Mouse (Mus musculus) heart, postnatal 0 days (tissue): ENCODE measurements around the gene Selenok. TPM values are rescaled to one million over a fixed set of nuclear protein-coding genes. Genes with fewer than 3 reads are reported as not detected.

Experiments
- ATAC-seq: fragments of 200-750 bp; cut with Nextera tagmentation; 2 replicates; pipeline ENCODE4 v1.8.0; 2017; ENCODE audit warnings: low read depth, moderate number of reproducible peaks, moderate library complexity; ENCODE audit not compliant: insufficient read depth
- DNase-seq: peaks from one replicate; pipeline ENCODE4 v3.0.0-alpha.2; 2016; ENCODE audit warnings: low spot score
- H3K27ac ChIP-seq: fragments of 300-500 bp; sonication (generic); 2 replicates; pipeline ENCODE4 v1.5.1; 2014; ENCODE audit warnings: low read depth, mild to moderate bottlenecking
- H3K27me3 ChIP-seq: fragments of 300-500 bp; sonication (generic); 2 replicates; pipeline ENCODE4 v1.6.1; 2014; ENCODE audit warnings: low read length, mixed read lengths; ENCODE audit not compliant: control insufficient read depth, insufficient read depth
- H3K36me3 ChIP-seq: fragments of 300-500 bp; sonication (generic); replicated peaks from 2 replicates; pipeline ENCODE4 v1.6.1; 2014; ENCODE audit warnings: low read length, mixed read lengths; ENCODE audit not compliant: control insufficient read depth, insufficient read depth
- H3K4me1 ChIP-seq: fragments of 300-500 bp; sonication (generic); 2 replicates; pipeline ENCODE4 v1.6.1; 2014; ENCODE audit warnings: antibody characterized with exemption; ENCODE audit not compliant: control insufficient read depth, insufficient read depth
- H3K4me2 ChIP-seq: fragments of 300-500 bp; sonication (generic); 2 replicates; pipeline ENCODE4 v1.6.1; 2014; ENCODE audit warnings: low read depth, mild to moderate bottlenecking, low read length, moderate library complexity
- H3K4me3 ChIP-seq: fragments of 300-500 bp; sonication (generic); 2 replicates; pipeline ENCODE4 v1.5.1; 2014; ENCODE audit warnings: low read depth, low read length
- H3K9ac ChIP-seq: fragments of 300-500 bp; sonication (generic); replicated peaks from 2 replicates; pipeline ENCODE4 v1.6.1; 2014; ENCODE audit warnings: low read depth, low read length, mixed read lengths
- H3K9me3 ChIP-seq: fragments of 300-500 bp; sonication (generic); replicated peaks from 2 replicates; pipeline ENCODE4 v1.6.1; 2016; ENCODE audit warnings: low read length; ENCODE audit not compliant: control insufficient read depth
- CTCF ChIP-seq: IDR thresholded peaks from 2 replicates; pipeline ENCODE4 v1.5.1; 2016; ENCODE audit warnings: antibody characterized with exemption, control low read depth, low read depth
- EP300 ChIP-seq: IDR thresholded peaks from 2 replicates; pipeline ENCODE4 v1.6.1; 2016; ENCODE audit warnings: antibody characterized with exemption, low read depth
- WGBS: fragments of 180-500 bp; shearing (Covaris S2); extraction: QIAGEN DNeasy Blood & Tissue Kit; methylation state at CpG from one replicate; pipeline ENCODE4 v1.1.7; 2014; 5-methylcytosine and 5-hydroxymethylcytosine counted together
- microRNA-seq: library from miRNA; unstranded; fragments of <30 nt; microRNA quantifications from one replicate; pipeline ENCODE4, GENCODE M21; 2016
- polyA plus RNA-seq: library from polyadenylated mRNA; unstranded; fragments of >200 nt; fragmentation: Nextera tagmentation; extraction: Ambion mirVana; gene quantifications from 2 replicates; pipeline ENCODE4 v1.2.1, GENCODE M21; 2015
- total RNA-seq: library from RNA; depleted of rRNA; stranded (reverse); fragments of >200 nt; gene quantifications from 2 replicates; pipeline ENCODE4 v1.2.3, GENCODE M21; 2014; ENCODE audit warnings: low replicate concordance; rRNA removed

The Selenok gene
- total and polyA plus RNA-seq, 2 experiments from 2014 or later = 49.7 to 252 TPM

DNA sequence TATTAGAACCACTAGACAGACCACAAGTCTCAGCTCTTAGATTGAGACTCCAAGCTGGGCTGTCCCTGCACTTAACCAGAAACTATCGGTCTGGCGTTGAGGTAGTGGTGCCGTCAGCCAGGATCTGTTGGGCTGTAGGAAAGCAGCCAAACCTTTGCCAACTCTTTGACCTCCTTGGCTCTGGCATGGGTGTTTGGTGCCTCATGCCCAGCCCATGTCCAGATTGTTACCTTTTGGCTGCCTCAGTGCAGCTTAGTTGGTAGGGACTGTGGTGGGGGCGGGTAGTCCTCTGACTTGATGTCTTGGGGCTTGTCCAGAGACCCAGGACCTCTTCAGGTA lies 50.3 kb downstream of the Selenok start:
- DNase-seq (no peak), ATAC-seq (no peak)
- no peak overlapping the region for H3K9ac ChIP-seq
- H3K27me3 ChIP-seq = no peaks in the 10 kb centered on the region
- H3K4me1 ChIP-seq = no peaks in the 10 kb centered on the region
- no peaks in the 10 kb centered on the region for H3K36me3 ChIP-seq
- H3K9me3 ChIP-seq = no peaks in the 10 kb centered on the region
- WGBS = 88% methylated on average over 4 of the region's 4 CpGs
- H3K27ac ChIP-seq = no peak overlapping the region
- TF ChIP-seq EP300 = no peak
- no peak for TF ChIP-seq CTCF
- no peak overlapping the region for H3K4me3 ChIP-seq
- H3K4me2 ChIP-seq = no peak overlapping the region

DNA sequence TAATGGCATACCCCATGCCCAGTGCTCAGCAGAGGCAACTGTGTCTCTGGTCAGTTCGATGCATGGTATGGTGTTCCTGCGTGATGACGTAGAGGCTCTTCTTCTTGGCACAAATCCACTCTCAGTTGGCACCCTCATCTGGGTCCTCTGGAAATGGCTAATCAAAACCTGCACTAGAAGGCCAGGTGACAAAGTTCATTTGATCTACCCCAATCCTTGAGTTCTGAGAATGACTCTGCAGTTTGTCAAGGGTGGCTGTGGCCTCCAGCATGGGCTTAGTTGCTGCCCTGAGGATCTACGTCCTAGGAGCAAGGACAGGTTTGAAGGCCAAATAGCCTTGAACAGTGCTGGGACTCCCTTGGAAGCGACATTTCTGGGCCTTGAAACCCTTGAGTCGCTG lies 50.7 kb downstream of the Selenok start:
- no peaks in the 10 kb centered on the region for H3K4me1 ChIP-seq
- H3K4me2 ChIP-seq = no peak overlapping the region
- WGBS = 84% methylated on average over 6 of the region's 6 CpGs
- no peak for DNase-seq
- no peak for TF ChIP-seq CTCF
- no peak for TF ChIP-seq EP300
- no peak for ATAC-seq
- H3K36me3 ChIP-seq = no peaks in the 10 kb centered on the region
- no peak overlapping the region for H3K9ac ChIP-seq
- H3K4me3 ChIP-seq = no peak overlapping the region
- no peak overlapping the region for H3K27ac ChIP-seq
- H3K27me3 ChIP-seq = no peaks in the 10 kb centered on the region
- H3K9me3 ChIP-seq = no peaks in the 10 kb centered on the region

DNA sequence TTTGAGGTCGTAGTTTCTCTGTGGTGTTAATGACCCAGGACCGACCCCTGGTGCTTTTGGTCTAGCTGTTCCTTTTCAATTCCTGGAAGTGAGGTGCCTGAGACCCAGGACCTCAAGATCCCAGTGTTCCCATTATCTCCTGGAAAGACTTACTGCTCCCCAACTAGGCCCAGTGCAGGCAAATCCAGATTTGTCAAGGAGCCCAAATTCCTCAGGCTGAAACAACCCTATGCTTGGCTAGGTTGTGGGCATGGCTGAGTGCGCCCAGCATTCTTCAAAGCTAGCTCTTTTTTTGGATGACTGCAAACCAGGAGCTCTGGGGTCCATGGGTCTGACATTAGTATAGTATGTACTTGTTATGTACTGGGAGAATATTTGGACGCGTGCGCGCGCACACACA lies 51.3 kb downstream of the Selenok start:
- Histone ChIP-seq H3K4me2 (no peak overlapping the region), H3K4me1 (no peaks in the 10 kb centered on the region), H3K27me3 (no peaks in the 10 kb centered on the region), H3K9ac (no peak overlapping the region), H3K9me3 (no peaks in the 10 kb centered on the region), H3K4me3 (no peak overlapping the region), H3K36me3 (no peaks in the 10 kb centered on the region), H3K27ac (no peak overlapping the region)
- no peak for ATAC-seq
- 91% methylated on average over 8 of the region's 8 CpGs for WGBS
- TF ChIP-seq CTCF = no peak
- TF ChIP-seq EP300 = no peak
- no peak for DNase-seq

DNA sequence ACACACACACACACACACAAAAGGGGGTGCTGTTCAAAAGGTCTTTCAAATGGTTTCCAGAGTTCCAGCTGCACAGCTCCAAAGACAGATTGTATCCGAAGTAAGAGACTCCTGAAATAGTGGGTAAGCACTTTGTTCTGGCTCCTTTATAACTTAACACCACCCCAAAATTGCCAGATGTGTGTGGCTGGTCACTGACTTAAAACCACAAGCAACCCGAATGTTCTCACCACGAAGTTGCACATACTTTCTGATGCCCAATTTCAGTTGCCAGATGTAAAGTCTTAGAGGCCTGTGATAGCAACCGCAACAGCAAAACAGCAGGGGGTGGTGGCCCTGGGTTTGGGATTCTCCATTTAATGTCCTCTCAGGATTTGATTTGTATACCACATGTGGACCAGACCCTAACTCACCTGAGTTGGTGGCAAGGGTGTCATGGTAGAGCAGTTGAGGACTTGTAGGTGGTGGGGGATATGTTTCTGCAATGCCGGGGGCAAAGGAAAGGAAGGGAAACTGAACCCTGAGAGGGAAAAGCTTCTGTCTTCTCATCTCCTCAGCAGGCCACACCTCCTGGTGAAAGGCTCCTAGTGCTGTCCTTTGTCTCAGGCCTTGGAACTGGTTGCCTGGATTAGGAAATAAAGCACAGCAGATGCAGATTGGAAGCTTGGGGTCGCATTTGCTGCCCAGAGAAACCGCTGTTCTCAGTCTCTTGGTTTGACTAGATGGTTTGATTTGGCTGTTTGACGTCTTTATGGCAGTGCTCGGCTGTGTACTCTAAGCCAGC lies 51.9 kb downstream of the Selenok start:
- Histone ChIP-seq H3K27ac (no peak overlapping the region), H3K4me2 (no peak overlapping the region), H3K9me3 (no peaks in the 10 kb centered on the region), H3K4me1 (no peaks in the 10 kb centered on the region), H3K4me3 (no peak overlapping the region), H3K27me3 (no peaks in the 10 kb centered on the region), H3K36me3 (no peaks in the 10 kb centered on the region), H3K9ac (no peak overlapping the region)
- no peak for TF ChIP-seq EP300
- no peak for TF ChIP-seq CTCF
- no peak for ATAC-seq
- no peak for DNase-seq
- 63% methylated on average over 9 of the region's 9 CpGs for WGBS

DNA sequence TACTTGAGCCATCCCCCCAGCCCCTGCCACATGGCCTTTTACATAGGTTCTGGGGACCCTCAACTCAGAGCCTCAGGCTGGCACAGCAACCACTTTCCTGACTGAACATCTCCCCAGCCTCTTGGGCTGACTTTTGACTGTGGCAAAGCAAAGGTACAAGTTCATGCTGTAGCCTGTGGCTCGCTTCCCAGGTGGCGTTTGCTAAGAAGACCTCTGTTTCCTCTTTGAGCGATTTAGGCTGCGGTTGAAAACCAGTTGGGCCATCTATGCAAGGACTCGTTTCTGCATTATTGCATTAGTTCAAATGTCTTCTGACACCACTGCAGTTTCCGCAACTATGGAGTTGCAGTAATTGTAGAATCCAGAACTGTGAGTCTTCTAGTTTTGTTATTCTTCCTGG lies 54.4 kb downstream of the Selenok start:
- no peak overlapping the region for H3K27ac ChIP-seq
- H3K9me3 ChIP-seq = no peaks in the 10 kb centered on the region
- ATAC-seq (no peak), DNase-seq (no peak)
- TF ChIP-seq EP300 (no peak), CTCF (no peak)
- 85% methylated on average over 6 of the region's 6 CpGs for WGBS
- no peak overlapping the region for H3K4me3 ChIP-seq
- H3K4me1 ChIP-seq = no peaks in the 10 kb centered on the region
- H3K36me3 ChIP-seq = no peaks in the 10 kb centered on the region
- no peaks in the 10 kb centered on the region for H3K27me3 ChIP-seq
- no peak overlapping the region for H3K9ac ChIP-seq
- no peak overlapping the region for H3K4me2 ChIP-seq

DNA sequence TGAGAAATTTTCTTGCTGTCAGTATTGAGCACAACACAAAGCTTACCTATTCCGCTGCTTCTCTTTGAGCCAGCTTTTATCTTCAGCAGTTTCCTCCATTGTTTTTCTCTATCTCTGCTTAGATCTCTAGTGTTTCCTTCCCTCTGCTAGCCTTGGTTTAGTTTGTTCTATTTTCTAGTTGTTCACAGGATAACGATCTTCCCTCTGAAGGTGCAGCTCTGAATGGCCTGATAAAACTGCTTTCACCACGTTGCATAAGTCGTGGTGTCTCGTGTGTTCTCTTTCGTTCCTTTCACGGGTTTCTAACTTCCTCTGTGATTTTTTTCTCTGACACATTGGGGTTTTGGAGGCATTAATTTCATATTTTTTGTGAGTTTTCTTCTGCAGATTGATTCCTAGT lies 56.3 kb downstream of the Selenok start:
- TF ChIP-seq EP300 (no peak), CTCF (no peak)
- H3K4me3 ChIP-seq = no peak overlapping the region
- no peak for DNase-seq
- WGBS = 46% methylated on average over 7 of the region's 7 CpGs
- H3K36me3 ChIP-seq = no peaks in the 10 kb centered on the region
- H3K27ac ChIP-seq = no peak overlapping the region; the same call in 1 of the 2 replicates
- H3K4me2 ChIP-seq = no peak overlapping the region
- H3K9ac ChIP-seq = no peak overlapping the region
- ATAC-seq = no peak
- H3K27me3 ChIP-seq = no peaks in the 10 kb centered on the region
- no peaks in the 10 kb centered on the region for H3K9me3 ChIP-seq
- no peaks in the 10 kb centered on the region for H3K4me1 ChIP-seq

Small RNA genes lying within 50 kb of the gene (microRNA-seq; reads per million reads assigned to microRNA genes)
- not detected for gene Mir6947

Other genes starting within 250 kb of the Selenok start
- not detected in 2 replicates for gene Cacna2d3, start 246.4 kb upstream of the Selenok start, total RNA-seq
- 0.19 and 0.30 TPM in 2 replicates for gene Cacna2d3, start 246.4 kb upstream of the Selenok start, polyA plus RNA-seq
- 15.3 and 33.8 TPM in 2 replicates for gene Actr8, start 10.0 kb downstream of the Selenok start, total RNA-seq
- gene Actr8, start 10.0 kb downstream of the Selenok start, polyA plus RNA-seq = 42.4 and 44.2 TPM in 2 replicates
- 2.5 TPM in 1 of 2 replicates, not detected in the other for gene Il17rb, start 40.6 kb downstream of the Selenok start, total RNA-seq
- 0.22 and 0.25 TPM in 2 replicates for gene Il17rb, start 40.6 kb downstream of the Selenok start, polyA plus RNA-seq
- gene Chdh, start 40.7 kb downstream of the Selenok start, total RNA-seq = 0.27 TPM in 1 of 2 replicates, not detected in the other
- 0.18 TPM in 1 of 2 replicates, not detected in the other for gene Chdh, start 40.7 kb downstream of the Selenok start, polyA plus RNA-seq